In genomic region chr19:5017611-5018010, GRCm38 (mm10) we compare ENCODE assay signal across 1 mouse cellular context.
TF ChIP-seq lines count a peak whose summit lies in the region.

No protein-coding gene starts in this region.

TF ChIP-seq in C2C12, 6 proteins besides CTCF, POLR2A, EP300 and RAD21:
- TF ChIP-seq CEBPB (IDR thresholded peaks at IDR 0.05; ENCODE audit: low read depth) (no peak), MYOG (IDR thresholded peaks at IDR 0.05; ENCODE audit: control insufficient read depth, extremely low read depth, insufficient read length) (no peak), MYOD1 (IDR thresholded peaks at IDR 0.05; ENCODE audit: control insufficient read depth, insufficient read length, low read depth) (peak; percentile 89), USF1 (IDR thresholded peaks at IDR 0.05; ENCODE audit: low read depth) (no peak), MAX (IDR thresholded peaks at IDR 0.05) (peak; percentile 64), FOSL1 (IDR thresholded peaks at IDR 0.05; ENCODE audit: insufficient read depth, low read length, poor library complexity, severe bottlenecking) (peak; percentile 79)
TF ChIP-seq in C2C12: peak in this region for 3.
